Mouse (Mus musculus): Measurements from ENCODE around the gene Sfxn2.

DNA sequence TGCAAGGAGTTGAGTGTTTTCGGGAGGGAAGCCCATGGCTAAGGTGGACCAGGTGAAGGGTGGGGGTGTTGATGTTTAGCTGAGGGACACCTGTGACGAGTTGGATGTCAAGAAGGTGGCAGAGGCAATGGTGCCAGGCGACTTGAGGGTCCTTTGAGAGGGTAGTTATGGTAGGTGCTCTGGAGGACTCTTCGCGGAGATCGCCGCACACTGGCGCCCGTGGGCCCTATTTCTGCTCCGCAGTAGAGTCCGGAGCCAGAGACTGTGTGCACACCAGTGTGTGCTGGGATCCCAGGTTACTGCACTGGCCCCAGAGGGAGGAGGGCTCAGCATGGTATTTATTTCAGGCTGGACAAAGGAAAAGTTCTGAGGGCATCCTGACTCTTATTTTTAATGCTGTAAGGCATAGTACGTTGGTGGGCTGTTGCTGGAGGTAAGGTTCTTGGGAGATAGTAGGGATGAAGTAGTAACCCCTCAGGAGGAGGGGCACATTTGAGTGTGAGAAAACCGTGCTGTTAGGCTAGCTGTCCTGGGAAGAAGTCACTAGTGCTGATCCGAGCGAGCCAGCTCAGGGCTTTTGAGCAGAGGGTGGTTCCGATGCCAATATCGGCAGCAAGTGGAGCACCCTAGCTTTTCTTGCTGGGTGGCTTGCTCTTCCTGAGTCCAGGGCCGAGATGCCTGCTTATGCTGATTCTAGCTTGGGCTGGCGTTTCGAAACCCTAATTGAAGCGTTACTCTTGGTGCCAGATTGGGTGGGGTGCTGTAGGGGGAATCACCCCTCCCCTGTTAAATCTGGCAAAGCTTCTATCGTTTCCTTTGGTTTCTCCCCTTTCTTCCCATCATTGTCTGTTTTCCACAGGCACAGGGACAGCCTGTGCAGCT is 26.5 kb downstream of the Sfxn2 start:
- TF ChIP-seq CTCF (IDR thresholded peaks at IDR 0.05; ENCODE audit: low read depth) (no peak), EP300 (optimal IDR thresholded peaks at IDR 0.05) (no peak)

All from stomach, postnatal 0 days (tissue).